Mouse (Mus musculus) forebrain, embryonic 10.5 days (tissue): Measurements from ENCODE around the gene Wdtc1. TPM values are rescaled to one million over a fixed set of nuclear protein-coding genes. Genes with fewer than 3 reads are reported as not detected.

Experiments used
- DNase-seq: peaks from one replicate; pipeline ENCODE4 v3.0.0-alpha.2; 2017; ENCODE audit warnings: low spot score; ENCODE audit errors: extremely low spot score
- H3K27ac ChIP-seq: fragments of 300-500 bp; sonication (generic); 2 replicates; pipeline ENCODE4 v1.5.1; 2016; ENCODE audit warnings: mild to moderate bottlenecking
- H3K27me3 ChIP-seq: fragments of 300-500 bp; sonication (generic); 2 replicates; pipeline ENCODE4 v1.6.1; 2016; ENCODE audit warnings: mild to moderate bottlenecking; ENCODE audit not compliant: poor library complexity, severe bottlenecking
- H3K36me3 ChIP-seq: fragments of 300-500 bp; sonication (generic); replicated peaks from 2 replicates; pipeline ENCODE4 v1.6.1; 2016; ENCODE audit warnings: mild to moderate bottlenecking, moderate library complexity
- H3K4me1 ChIP-seq: fragments of 300-500 bp; sonication (generic); 2 replicates; pipeline ENCODE4 v1.6.1; 2016
- H3K4me3 ChIP-seq: fragments of 300-500 bp; sonication (generic); 2 replicates; pipeline ENCODE4 v1.5.1; 2016; ENCODE audit warnings: mild to moderate bottlenecking, moderate library complexity
- H3K9me3 ChIP-seq: fragments of 300-500 bp; sonication (generic); 2 replicates; pipeline ENCODE4 v1.6.1; 2016; ENCODE audit warnings: mild to moderate bottlenecking, moderate library complexity
- WGBS: fragments of 180-500 bp; shearing (Covaris S2); methylation state at CpG from one replicate; pipeline ENCODE4 v1.1.7; 2016; 5-methylcytosine and 5-hydroxymethylcytosine counted together
- polyA plus RNA-seq: library from polyadenylated mRNA; unstranded; fragments of >200 nt; fragmentation: Nextera tagmentation; extraction: Ambion mirVana; gene quantifications from 2 replicates; pipeline ENCODE4 v1.2.1, GENCODE M21; 2016

The Wdtc1 gene
- polyA plus RNA-seq, 1 experiment from 2014 or later: 17.0 TPM

DNA sequence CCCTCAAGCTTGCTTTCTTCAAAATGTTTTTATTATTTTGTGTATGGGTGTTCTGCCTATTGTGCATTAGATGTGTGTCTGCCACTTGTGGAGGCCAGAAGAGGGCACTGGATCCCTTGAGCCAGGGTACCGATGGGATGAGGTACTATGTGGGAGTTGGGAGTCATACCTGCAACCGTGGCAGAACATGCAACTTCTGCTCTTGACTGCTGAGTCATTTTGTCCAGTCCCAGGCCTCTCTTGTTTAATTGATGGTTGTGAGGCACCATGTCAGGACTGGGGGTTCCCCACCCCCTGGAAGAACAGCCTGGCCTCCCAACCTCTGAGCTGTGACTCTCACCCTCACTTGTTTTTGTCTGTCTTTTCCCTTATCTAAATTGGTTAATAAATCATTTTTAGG, 88.7 kb downstream of the Wdtc1 start:
- 100% methylated on average over 2 of the region's 2 CpGs for WGBS

DNA sequence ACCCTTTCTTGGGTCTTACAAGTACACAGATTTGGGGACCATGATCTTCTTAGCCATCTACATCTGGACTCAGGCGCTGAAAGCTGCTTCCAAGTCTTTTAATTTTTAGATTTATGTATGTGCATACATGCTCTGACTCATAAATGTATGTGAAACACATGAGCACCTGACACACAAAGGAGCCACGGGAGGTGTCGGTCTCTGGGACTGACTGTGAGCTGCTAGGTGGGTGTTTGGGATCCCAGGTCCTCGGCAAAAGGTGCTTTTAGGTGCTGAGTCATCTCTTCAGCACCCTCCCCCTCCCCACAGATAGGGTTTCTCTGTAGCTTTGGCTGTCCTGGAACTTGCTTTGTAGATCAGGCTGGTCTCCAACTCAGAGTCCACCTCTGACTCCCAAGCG, 89.5 kb downstream of the Wdtc1 start:
- H3K27me3 ChIP-seq: peaks cover 5% of the 10 kb centered on the region
- H3K36me3 ChIP-seq: peaks cover 60% of the 10 kb centered on the region
- peaks cover 12% of the 10 kb centered on the region; the same call in 1 of the 2 replicates for H3K9me3 ChIP-seq
- WGBS: 94% methylated on average over 5 of the region's 5 CpGs
- no peak overlapping the region for H3K4me3 ChIP-seq
- H3K4me1 ChIP-seq: 0 out of 2 replicates have a peak, but pooled peaks cover 8% of the 10 kb centered on the region
- DNase-seq: no peak
- H3K27ac ChIP-seq: no peak overlapping the region

More for the DNA sequence above, 88.7 kb downstream of the Wdtc1 start:
- H3K9me3 ChIP-seq: peaks cover 12% of the 10 kb centered on the region; the same call in 1 of the 2 replicates
- no peak overlapping the region for H3K27ac ChIP-seq
- DNase-seq: no peak
- H3K27me3 ChIP-seq: no peaks in the 10 kb centered on the region
- peaks cover 68% of the 10 kb centered on the region for H3K36me3 ChIP-seq
- 0 out of 2 replicates have a peak, but pooled peaks cover 8% of the 10 kb centered on the region for H3K4me1 ChIP-seq
- no peak overlapping the region for H3K4me3 ChIP-seq

DNA sequence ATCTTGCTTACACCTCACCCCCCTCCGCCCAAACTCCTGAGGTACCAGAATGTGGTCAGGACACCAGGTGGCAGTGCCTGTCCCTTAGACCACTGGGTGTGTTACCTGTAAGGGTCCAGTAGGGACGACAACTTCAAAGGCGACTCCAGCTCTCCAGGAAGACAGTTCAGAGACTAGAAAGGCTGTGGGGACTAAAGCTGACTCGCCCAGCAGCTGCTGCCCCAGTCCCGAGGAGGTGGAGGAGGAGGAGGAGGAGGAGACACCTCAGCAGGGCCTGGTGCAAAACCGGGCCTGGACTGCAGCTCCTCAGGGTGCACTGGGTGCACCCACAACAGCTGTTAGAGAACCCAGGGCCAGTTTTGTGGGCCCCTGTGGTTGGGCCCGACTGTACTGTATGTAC, 90.4 kb downstream of the Wdtc1 start, which contains the start of gene Sytl1:
Gene Sytl1, minus strand, starts transcription at position 232 of the 400 bp plus-strand sequence.
- Histone ChIP-seq H3K27ac (no peak within 1 kb of the TSS; the same call in 1 of the 2 replicates), H3K27me3 (peaks cover 14% of the 10 kb centered on the region), H3K4me1 (0 out of 2 replicates have a peak, but pooled peaks cover 8% of the 10 kb centered on the region), H3K36me3 (peaks cover 51% of the 10 kb centered on the region), H3K9me3 (peaks cover 12% of the 10 kb centered on the region; the same call in 1 of the 2 replicates), H3K4me3 (no peak within 1 kb of the TSS)
- DNase-seq: no peak
- 42% methylated on average over 7 of the region's 7 CpGs for WGBS

DNA sequence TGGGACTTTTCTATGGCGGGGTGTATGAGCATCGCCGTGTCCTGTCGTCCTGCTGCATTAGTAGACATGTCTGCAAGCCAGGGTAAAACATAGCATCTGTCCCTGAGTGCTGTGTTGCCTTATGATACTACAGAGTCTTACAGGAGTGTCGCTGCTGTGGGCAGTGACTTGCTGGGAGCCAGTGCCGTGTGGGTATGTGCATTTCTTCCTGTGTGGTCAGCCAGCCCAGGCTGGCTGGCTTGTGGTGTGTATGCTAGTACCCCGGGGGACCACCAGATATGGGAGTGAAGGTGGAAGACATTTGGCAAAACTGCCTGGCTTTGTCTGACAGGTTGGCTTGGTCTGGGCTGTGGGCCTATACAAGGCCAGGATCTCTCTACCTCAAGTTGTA, 90.9 kb downstream of the Wdtc1 start:
- H3K4me1 ChIP-seq: peaks cover 13% of the 10 kb centered on the region
- no peak for DNase-seq
- H3K36me3 ChIP-seq: peaks cover 46% of the 10 kb centered on the region
- no peak overlapping the region for H3K4me3 ChIP-seq
- H3K27me3 ChIP-seq: peaks cover 19% of the 10 kb centered on the region
- 70% methylated on average over 7 of the region's 7 CpGs for WGBS
- peaks cover 12% of the 10 kb centered on the region; the same call in 1 of the 2 replicates for H3K9me3 ChIP-seq
- no peak overlapping the region for H3K27ac ChIP-seq

DNA sequence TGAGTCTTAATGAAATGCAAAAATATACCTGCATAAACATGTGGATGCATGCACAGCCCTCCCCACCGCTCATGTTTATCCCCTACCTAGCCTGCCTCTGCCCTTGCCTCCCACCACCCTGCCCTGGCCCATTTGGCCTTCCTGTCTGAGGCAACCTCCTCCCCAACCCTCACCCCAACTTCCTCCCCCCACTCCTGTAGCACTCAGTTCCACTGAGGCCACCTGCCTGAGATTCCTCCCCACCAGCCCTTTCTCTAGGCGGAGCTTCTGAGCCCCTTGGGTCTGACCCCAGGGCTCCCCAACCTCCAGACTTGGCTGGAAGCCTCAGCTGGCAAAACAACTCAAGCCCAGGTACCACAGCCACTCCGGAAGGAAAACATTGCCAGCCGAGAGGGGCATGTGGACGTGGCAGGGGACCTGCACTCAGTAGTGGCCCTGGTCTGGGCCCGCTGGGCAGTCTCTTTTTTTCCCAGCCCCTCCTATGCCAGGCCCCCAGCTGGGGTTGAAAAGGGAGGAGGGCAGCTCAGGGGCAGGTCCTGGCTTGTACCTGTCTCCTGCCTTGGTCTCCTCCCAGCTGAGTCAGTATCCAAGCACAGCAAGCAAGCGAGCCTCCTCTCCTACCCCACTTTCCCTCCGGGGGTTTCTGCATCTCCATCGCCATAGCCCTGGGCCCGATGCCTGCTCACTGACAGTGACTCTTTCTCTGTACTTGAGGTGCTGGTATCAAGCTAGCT, 91.5 kb downstream of the Wdtc1 start:
- H3K9me3 ChIP-seq: peaks cover 12% of the 10 kb centered on the region; the same call in 1 of the 2 replicates
- WGBS: 51% methylated on average over 10 of the region's 10 CpGs
- peaks cover 40% of the 10 kb centered on the region for H3K36me3 ChIP-seq
- no peak overlapping the region; the same call in 1 of the 2 replicates for H3K27ac ChIP-seq
- DNase-seq: no peak
- peaks cover 24% of the 10 kb centered on the region for H3K27me3 ChIP-seq
- no peak overlapping the region for H3K4me3 ChIP-seq
- peaks cover 18% of the 10 kb centered on the region for H3K4me1 ChIP-seq

DNA sequence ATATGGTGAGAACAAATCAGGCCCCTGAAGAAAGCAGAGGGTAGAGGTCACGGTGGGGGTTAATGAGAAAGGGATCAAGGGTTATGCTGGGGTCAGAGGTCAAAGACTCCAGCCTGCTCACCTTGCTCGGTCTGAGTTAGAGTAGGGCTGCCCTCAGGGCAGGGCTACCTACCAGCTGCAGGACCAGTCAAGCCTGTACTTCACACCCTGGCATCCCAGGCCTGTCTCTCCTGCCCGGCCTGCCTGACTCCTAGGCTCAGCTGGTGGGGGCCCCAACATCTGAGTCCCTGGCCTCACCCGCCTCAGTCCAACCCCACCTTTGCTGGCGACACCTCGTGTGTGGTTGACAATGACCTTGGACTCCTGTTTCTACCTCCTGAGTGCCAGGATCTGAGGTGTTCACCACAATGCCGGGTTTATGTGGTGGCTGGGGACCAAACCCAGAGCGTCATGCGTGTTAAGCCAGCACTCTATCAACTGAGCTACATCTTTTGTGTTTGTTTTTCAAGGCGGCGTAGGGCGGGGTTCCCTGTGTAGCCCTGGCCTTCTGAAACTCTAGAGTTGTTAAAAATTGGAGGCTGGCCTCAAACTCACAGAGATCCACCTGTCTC, 95.4 kb downstream of the Wdtc1 start:
- H3K27me3 ChIP-seq: peaks cover 63% of the 10 kb centered on the region
- H3K4me3 ChIP-seq: no peak overlapping the region

DNA sequence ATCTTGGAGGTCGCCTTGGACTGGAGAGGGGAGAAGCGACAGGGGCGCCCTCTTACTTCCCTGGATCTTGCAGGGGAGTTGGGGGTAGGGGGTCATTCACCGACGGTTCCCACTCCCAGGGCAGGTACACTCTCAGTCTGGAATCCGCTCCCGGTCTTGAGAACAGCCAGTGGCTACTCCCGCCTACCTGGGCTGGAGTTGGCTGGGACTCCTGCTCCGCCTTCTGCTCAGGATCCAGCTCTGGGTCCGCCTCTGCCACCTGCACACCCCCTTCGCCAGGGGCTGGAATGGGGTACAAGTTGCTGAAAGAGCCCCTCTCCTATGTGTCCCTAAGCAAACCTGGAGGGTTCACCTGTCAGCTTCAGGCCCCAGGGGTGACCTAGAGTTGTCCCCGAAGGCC, 96.1 kb downstream of the Wdtc1 start:
- no peak overlapping the region for H3K4me3 ChIP-seq
- H3K27me3 ChIP-seq: peaks cover 70% of the 10 kb centered on the region
- peaks cover 21% of the 10 kb centered on the region for H3K4me1 ChIP-seq
- H3K36me3 ChIP-seq: no peaks in the 10 kb centered on the region
- no peak overlapping the region for H3K27ac ChIP-seq
- WGBS: 23% methylated on average over 12 of the region's 12 CpGs
- DNase-seq: no peak
- H3K9me3 ChIP-seq: no peaks in the 10 kb centered on the region

More for the DNA sequence above, 95.4 kb downstream of the Wdtc1 start:
- no peaks in the 10 kb centered on the region for H3K9me3 ChIP-seq
- 82% methylated on average over 12 of the region's 12 CpGs for WGBS
- peaks cover 21% of the 10 kb centered on the region for H3K4me1 ChIP-seq
- H3K36me3 ChIP-seq: peaks cover 1% of the 10 kb centered on the region; the same call in 1 of the 2 replicates
- no peak overlapping the region for H3K27ac ChIP-seq
- DNase-seq: no peak

DNA sequence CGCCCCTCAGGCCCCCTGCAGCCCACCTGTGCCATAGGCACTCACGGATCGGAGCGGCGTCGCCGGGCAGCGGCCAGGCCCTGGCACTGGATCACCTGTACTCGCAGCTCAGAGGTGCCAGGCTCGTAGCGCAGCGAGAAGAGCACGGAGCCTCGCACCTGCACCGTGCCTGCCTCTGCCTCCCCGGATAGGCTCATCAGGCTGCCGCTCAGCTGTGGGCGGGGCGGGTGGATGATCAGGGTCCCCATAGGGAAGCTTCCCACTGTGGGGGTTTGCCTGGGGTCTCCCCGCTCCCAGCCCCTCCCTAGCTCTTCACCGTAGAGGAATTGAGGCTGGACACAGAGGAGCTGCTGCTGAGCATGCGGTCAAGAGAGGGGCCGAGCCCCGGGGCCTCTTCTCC, 96.5 kb downstream of the Wdtc1 start:
- WGBS: 18% methylated on average over 24 of the region's 24 CpGs
- Histone ChIP-seq H3K9me3 (no peaks in the 10 kb centered on the region), H3K27ac (no peak overlapping the region), H3K36me3 (no peaks in the 10 kb centered on the region), H3K4me1 (peaks cover 18% of the 10 kb centered on the region), H3K27me3 (peaks cover 74% of the 10 kb centered on the region), H3K4me3 (no peak overlapping the region)
- no peak for DNase-seq

DNA sequence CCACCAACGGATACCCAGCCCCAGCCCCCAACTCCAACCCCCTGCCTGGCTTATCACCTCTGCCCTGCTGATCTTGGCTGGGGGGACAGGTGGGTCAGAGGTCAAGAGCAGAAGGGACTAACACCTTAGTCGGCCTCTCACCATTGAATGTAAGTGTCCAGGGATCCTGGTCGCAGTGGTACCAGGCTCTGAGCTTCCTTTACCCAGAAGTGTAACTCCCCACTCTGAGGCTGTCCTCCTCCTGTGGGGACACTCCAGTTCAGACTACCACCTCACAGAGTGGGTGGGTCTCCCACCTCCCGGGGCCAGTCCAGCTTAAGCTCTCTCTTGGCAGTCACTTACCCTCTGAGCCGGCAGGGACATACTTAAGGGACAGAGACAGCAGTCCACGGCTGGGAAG, 97.9 kb downstream of the Wdtc1 start:
- Histone ChIP-seq H3K9me3 (no peaks in the 10 kb centered on the region), H3K4me1 (peaks cover 28% of the 10 kb centered on the region), H3K27ac (no peak overlapping the region), H3K36me3 (no peaks in the 10 kb centered on the region), H3K4me3 (no peak overlapping the region), H3K27me3 (peaks cover 89% of the 10 kb centered on the region)
- no peak for DNase-seq
- WGBS: 62% methylated on average over 6 of the region's 6 CpGs

DNA sequence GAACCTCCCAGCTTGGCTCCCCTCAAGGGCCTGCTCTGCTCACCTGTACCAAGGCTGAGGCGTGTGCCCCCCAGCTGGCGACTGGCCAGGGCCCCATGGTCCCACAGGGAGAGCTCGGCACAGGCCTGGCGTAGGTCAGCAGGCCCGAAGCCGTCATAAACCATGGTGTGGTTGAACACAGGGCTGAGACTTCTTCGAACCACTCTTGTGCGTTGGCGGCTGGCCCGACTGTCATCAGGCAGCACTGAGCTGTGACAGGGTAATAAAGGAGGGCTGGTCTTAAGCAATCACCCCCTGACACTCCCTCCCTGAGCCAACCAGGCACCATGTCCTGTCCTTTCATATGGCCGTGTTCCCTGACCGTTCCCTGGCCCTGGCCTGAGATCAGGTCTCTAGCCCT, 99.9 kb downstream of the Wdtc1 start:
- no peak overlapping the region for H3K27ac ChIP-seq
- peaks cover 100% of the 10 kb centered on the region for H3K27me3 ChIP-seq
- 93% methylated on average over 12 of the region's 12 CpGs for WGBS
- peaks cover 33% of the 10 kb centered on the region for H3K4me1 ChIP-seq
- no peak overlapping the region for H3K4me3 ChIP-seq
- H3K9me3 ChIP-seq: no peaks in the 10 kb centered on the region
- no peaks in the 10 kb centered on the region for H3K36me3 ChIP-seq
- no peak for DNase-seq

DNA sequence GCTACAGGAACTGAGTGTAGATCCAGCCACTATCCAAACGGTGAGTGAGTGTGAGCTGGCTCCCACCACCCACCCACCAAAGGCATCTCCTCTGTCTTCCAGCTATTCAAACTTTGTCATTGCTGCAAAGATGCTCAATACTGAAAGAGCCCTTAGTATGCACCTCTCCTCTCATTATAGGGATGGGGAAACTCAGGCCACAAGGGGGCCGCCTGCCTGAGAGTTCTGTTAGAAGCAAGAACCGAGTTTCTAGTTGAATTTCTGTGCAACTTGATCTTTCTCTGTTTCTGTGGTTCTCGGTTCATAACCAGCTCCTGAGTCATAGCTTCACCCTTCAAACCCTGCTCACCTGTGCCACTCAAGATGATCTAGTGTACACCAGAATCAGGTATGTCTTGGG, 101.2 kb downstream of the Wdtc1 start:
- H3K4me3 ChIP-seq: no peak overlapping the region

DNA sequence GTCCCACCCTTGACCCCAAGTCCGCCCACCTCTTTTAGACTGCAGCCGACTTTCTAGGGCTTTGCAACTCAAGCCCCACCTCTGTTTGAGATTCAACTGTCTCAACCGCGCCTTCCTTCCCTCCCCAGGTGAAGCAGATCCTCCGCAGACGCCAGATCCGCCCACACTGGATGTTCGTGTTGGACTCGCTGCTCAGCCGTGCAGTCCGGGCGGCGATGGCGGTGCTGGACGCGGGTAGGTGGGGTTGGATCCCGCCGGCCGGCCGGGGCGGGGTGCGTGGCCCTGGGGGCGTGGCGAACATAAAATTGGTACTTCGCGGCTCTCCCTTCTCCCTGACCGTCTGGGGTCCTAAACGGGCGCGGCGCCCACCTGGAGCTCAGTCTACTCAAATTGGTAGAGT, 102.1 kb downstream of the Wdtc1 start:
- WGBS: 2% methylated on average over 31 of the region's 31 CpGs
- H3K4me1 ChIP-seq: peaks cover 20% of the 10 kb centered on the region

More for the DNA sequence above, 101.2 kb downstream of the Wdtc1 start:
- no peak for DNase-seq
- peaks cover 100% of the 10 kb centered on the region for H3K27me3 ChIP-seq
- H3K9me3 ChIP-seq: no peaks in the 10 kb centered on the region
- no peak overlapping the region for H3K27ac ChIP-seq
- H3K4me1 ChIP-seq: peaks cover 26% of the 10 kb centered on the region
- no peaks in the 10 kb centered on the region for H3K36me3 ChIP-seq
- 40% methylated on average over 4 of the region's 4 CpGs for WGBS

DNA sequence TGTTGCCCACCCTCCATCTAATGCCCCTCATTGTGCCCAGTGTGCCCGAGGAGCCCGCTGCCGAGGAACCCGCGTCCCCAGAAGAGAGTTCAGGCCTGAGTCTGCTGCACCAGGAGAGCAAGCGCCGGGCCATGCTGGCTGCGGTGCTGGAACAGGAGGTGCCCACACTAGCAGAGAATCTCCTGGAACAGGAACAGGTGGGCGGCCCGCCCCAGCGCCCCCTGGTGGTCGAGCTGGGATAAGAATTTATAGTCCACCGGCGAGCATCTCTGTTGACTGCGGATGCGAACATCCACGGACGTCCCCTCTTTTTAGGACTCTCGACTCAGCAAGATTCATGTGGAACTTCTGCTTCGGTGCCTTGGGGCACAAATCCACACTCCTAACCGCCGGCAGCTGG, 102.7 kb downstream of the Wdtc1 start:
- DNase-seq: peak; percentile 88
- peak overlapping the region; percentile 54 for H3K4me3 ChIP-seq
- under 1% methylated on average over 22 of the region's 22 CpGs for WGBS
- H3K9me3 ChIP-seq: no peaks in the 10 kb centered on the region
- H3K36me3 ChIP-seq: no peaks in the 10 kb centered on the region
- peaks cover 20% of the 10 kb centered on the region for H3K4me1 ChIP-seq
- peaks cover 100% of the 10 kb centered on the region for H3K27me3 ChIP-seq
- peak overlapping the region; percentile 40; the same call in 1 of the 2 replicates for H3K27ac ChIP-seq

More for the DNA sequence above, 102.1 kb downstream of the Wdtc1 start:
- DNase-seq: no peak
- no peaks in the 10 kb centered on the region for H3K36me3 ChIP-seq
- H3K27me3 ChIP-seq: peaks cover 100% of the 10 kb centered on the region
- H3K9me3 ChIP-seq: no peaks in the 10 kb centered on the region
- H3K4me3 ChIP-seq: peak overlapping the region; percentile 54
- peak overlapping the region; percentile 40; the same call in 1 of the 2 replicates for H3K27ac ChIP-seq
